Comparison of ENCODE assay signal across 10 mouse cellular contexts in the genomic region with DNA sequence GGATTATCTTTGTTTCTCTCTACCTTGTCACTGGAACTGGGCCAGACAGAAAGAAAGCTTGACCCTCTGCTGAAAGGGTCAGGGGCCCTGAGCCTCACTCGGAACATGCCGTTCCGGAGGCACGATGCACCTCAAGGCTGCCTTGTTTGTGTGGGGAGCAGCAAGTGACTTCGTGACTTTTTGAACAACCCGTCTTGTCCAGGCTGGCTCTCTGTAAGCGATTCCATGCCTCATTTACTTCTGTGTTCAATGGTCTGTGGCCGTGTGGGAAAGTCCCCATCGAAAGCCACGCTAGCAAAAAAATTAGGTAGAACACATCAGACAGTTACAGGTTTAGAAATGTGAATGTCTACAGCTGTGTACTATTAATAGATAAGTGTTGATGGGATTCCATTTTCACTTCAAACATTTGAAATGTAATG.
DNase-seq lines count a peak whose midpoint lies in the region; ATAC-seq lines count a peak whose summit lies in the region.
"Had no signal": no experiment of that assay in that cellular context is flagged by ENCODE, and none has a peak within 500 bp of the region (broad histone marks: within the 10 kb centered on the region; RNA-seq: fewer than 3 reads in every experiment).

No protein-coding gene starts in this region.

- peak overlapping the region; percentile 31 for H3K4me2 ChIP-seq in heart, embryonic 11.5 days
- H3K4me2 ChIP-seq: hindbrain, embryonic 15.5 days; limb, embryonic 12.5 days had no signal

- ATAC-seq in heart, embryonic 11.5 days (replicated peaks; ENCODE audit: insufficient number of reproducible peaks, low FRiP score, low TSS enrichment): no peak
- ATAC-seq in megakaryocyte progenitor cell, adult 5-6 weeks (replicated peaks; ENCODE audit: poor library complexity): no peak

- peaks cover 17% of the 10 kb centered on the region for H3K4me1 ChIP-seq in heart, embryonic 11.5 days (ENCODE audit: control insufficient read depth, insufficient read depth, low read length)
- peaks cover 28% of the 10 kb centered on the region for H3K4me1 ChIP-seq in embryonic facial prominence, embryonic 10.5 days

- H3K36me3 ChIP-seq in heart, embryonic 11.5 days (ENCODE audit: control insufficient read depth, insufficient read depth, low read length): no peaks in the 10 kb centered on the region
- peaks cover 57% of the 10 kb centered on the region for H3K36me3 ChIP-seq in embryonic facial prominence, embryonic 10.5 days (replicated peaks)

- no peak overlapping the region for H3K27ac ChIP-seq in heart, embryonic 11.5 days (ENCODE audit: low read depth, low read length)
- no peak overlapping the region for H3K27ac ChIP-seq in embryonic facial prominence, embryonic 10.5 days (replicated peaks)
- H3K27ac ChIP-seq: hindbrain, embryonic 15.5 days; limb, embryonic 12.5 days had no signal

- H3K27me3 ChIP-seq in heart, embryonic 11.5 days (ENCODE audit: control insufficient read depth, insufficient read depth, low read length): no peaks in the 10 kb centered on the region
- no peaks in the 10 kb centered on the region for H3K27me3 ChIP-seq in embryonic facial prominence, embryonic 10.5 days (replicated peaks; ENCODE audit: low read depth, poor library complexity, severe bottlenecking)
- H3K27me3 ChIP-seq: hindbrain, embryonic 15.5 days; limb, embryonic 12.5 days had no signal

- 43% methylated on average over 10 of the region's 10 CpGs for WGBS in heart, embryonic 11.5 days (ENCODE audit: insufficient replicate concordance)
- WGBS in embryonic facial prominence, embryonic 10.5 days: 47% methylated on average over 10 of the region's 10 CpGs

- no peak overlapping the region for H3K9ac ChIP-seq in heart, embryonic 11.5 days (ENCODE audit: low read depth, low read length)
- H3K9ac ChIP-seq: hindbrain, embryonic 15.5 days; limb, embryonic 12.5 days had no signal

- no peaks in the 10 kb centered on the region for H3K9me3 ChIP-seq in heart, embryonic 11.5 days (replicated peaks; ENCODE audit: control insufficient read depth, low read length)
- H3K9me3 ChIP-seq in embryonic facial prominence, embryonic 10.5 days: no peaks in the 10 kb centered on the region
- H3K9me3 ChIP-seq: hindbrain, embryonic 15.5 days; limb, embryonic 12.5 days had no signal

- H3K4me3 ChIP-seq in heart, embryonic 11.5 days (ENCODE audit: low read depth, low read length): no peak overlapping the region
- H3K4me3 ChIP-seq in embryonic facial prominence, embryonic 10.5 days: no peak overlapping the region
- H3K4me3 ChIP-seq: hindbrain, embryonic 15.5 days; limb, embryonic 12.5 days had no signal

- no peak for DNase-seq in heart, adult 9 months (ENCODE audit: low spot score in 2 of 2)
- peak; percentile 10 for DNase-seq in A20 (ENCODE audit: low read depth, low spot score)
- peak; percentile 14 for DNase-seq in embryonic facial prominence, embryonic 10.5 days (ENCODE audit: low spot score)
- DNase-seq in kidney, postnatal 10 days: peak; percentile 62
- DNase-seq in gastrocnemius, adult 8-10 months (ENCODE audit: low spot score in 2 of 2): no peak
- no peak for DNase-seq in spleen, adult 12 weeks (ENCODE audit: low spot score)

Comparison
In these comparisons a context has a peak if more than half of its experiments do, and no peak if none do; other contexts are left out.
1. DNase-seq: peak in A20 (single experiment), embryonic facial prominence, embryonic 10.5 days (single experiment) and kidney, postnatal 10 days (single experiment); none in heart, adult 9 months (0 of 2), gastrocnemius, adult 8-10 months (0 of 2) and spleen, adult 12 weeks (single experiment).